Mouse (Mus musculus): ENCODE measurements around the gene Slc7a1. TPM values are rescaled to one million over a fixed set of nuclear protein-coding genes. Genes with fewer than 3 reads are reported as not detected.

Gene Slc7a1
- polyA plus RNA-seq, 1 experiment from 2014 or later = 12.3 TPM

DNA sequence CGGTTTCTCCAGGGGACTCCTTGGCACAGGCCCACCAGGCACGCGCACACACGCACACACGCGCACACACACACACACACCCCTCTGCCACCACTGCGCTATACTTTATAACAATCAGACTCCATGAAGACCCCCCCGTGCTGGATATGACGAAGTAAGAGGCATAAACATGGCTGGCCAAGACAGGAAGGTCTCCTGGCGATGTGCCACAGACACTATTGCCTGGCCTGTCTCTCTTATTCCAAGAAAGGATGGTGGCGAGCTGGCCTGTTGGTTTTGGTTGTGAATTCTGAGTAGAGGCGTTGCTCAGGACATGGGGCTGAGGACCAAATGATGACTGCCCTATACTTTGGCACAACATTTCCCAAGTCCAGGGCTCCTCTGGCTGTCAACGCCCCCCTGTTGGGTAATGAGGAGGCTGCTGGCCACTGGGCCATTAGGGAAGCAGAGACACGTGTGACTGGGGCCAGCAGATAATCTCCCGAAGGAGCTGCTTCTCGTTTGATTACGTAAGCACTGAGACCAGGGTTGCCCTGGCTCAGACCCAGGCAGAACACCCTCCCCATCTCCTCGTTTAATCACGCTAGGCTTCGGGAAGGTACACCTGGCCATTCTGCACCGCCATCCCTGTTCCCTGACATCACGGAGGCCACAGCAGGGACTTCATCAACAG, 36.1 kb downstream of the Slc7a1 start:
- no peak for ATAC-seq (ENCODE audit: insufficient number of reproducible peaks, insufficient read depth, low FRiP score, low TSS enrichment, low read depth)

DNA sequence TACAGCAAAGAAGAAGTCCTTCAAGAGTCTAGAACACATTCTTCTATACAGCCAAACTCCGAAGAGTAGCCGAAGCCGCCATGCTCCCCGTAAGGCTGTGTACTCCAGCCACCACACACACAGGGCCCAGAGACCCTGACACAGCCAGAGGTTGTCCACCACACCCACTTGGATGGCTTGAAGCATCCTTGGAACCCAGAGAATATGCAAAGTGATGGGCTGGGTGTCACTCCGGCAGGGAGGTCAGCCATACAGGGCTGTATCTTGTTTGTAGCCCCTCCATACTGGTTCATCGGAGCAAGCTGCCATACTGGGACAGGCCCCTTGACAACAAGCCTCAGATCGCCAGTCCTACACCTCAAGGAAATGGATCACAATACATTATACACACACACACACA, 37.4 kb downstream of the Slc7a1 start:
- Histone ChIP-seq H3K9me3 (no peaks in the 10 kb centered on the region), H3K4me3 (no peak overlapping the region), H3K27ac (no peak overlapping the region), H3K36me3 (no peaks in the 10 kb centered on the region), H3K4me1 (peaks cover 28% of the 10 kb centered on the region), H3K4me2 (no peak overlapping the region), H3K27me3 (no peaks in the 10 kb centered on the region), H3K9ac (no peak overlapping the region)
- WGBS = 97% methylated on average over 7 of the region's 7 CpGs
- ATAC-seq (ENCODE audit: insufficient number of reproducible peaks, insufficient read depth, low FRiP score, low TSS enrichment, low read depth) = no peak

More for the DNA sequence above, 36.1 kb downstream of the Slc7a1 start:
- WGBS = 88% methylated on average over 22 of the region's 22 CpGs
- H3K27ac ChIP-seq = no peak overlapping the region
- H3K9me3 ChIP-seq = no peaks in the 10 kb centered on the region
- H3K4me3 ChIP-seq = no peak overlapping the region
- peaks cover 28% of the 10 kb centered on the region for H3K4me1 ChIP-seq
- H3K36me3 ChIP-seq = no peaks in the 10 kb centered on the region
- no peak overlapping the region for H3K9ac ChIP-seq
- no peaks in the 10 kb centered on the region for H3K27me3 ChIP-seq
- no peak overlapping the region for H3K4me2 ChIP-seq

DNA sequence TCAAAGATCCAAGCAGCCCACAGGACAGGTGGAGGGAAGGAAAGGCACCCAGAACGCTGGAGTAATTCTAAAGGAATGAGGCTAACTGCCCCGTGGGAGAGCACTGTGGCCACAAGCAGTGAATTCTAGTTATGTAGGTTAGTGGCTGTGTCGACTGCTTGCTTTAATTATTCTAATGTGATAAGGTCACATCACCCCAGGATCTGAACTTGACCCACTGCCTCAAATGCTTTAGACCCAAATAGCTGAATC, 38.0 kb downstream of the Slc7a1 start:
- no peak overlapping the region for H3K4me3 ChIP-seq
- 0 out of 2 replicates have a peak overlapping the region, but pooled peaks have one; percentile 2 for H3K27ac ChIP-seq
- 14% methylated on average over 3 of the region's 3 CpGs for WGBS

DNA sequence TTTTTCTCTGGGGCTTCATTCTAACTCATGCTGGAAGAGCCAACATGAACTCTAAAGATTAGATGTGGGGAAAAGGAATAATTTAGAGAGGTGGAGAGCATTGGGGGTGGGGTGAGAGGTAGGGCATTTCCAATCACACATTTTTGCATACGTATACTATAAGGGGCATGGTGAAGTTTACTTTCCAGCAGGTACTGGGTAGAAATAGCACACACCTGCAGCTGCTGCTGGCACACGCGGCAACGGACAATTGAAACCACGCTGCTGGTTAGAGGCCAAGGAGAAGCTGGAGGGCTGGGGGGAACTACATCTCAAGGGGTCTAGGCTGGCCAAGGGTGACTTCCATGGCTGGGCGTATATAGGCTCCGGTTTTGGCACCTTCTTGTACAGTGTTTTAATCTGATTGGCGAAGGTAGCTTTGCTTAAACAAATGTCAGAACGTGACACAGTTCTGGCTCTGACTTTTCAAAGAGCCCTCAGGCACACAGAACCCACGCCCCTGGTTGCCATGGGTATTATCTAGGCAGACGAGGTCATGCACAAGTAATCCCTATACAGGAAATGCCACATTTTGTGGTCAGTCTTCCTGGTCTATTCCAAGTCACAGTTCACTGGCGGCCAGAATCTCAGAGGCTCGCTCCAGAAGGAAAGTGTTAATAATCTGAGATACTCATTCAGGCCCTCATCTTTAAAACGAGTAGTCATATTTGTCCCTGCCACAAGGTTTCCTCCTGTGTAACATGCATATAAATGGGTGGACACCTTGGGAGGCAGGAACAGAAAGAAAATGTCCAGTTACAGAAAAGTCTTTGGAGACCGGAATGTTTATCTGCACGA, 38.6 kb downstream of the Slc7a1 start:
- 40% methylated on average over 16 of the region's 16 CpGs for WGBS
- H3K27me3 ChIP-seq = no peaks in the 10 kb centered on the region
- no peaks in the 10 kb centered on the region for H3K9me3 ChIP-seq
- no peak overlapping the region for H3K9ac ChIP-seq
- H3K4me2 ChIP-seq = no peak overlapping the region
- H3K36me3 ChIP-seq = no peaks in the 10 kb centered on the region
- no peak overlapping the region for H3K4me3 ChIP-seq
- 0 out of 2 replicates have a peak overlapping the region, but pooled peaks have one; percentile 2 for H3K27ac ChIP-seq
- ATAC-seq (ENCODE audit: insufficient number of reproducible peaks, insufficient read depth, low FRiP score, low TSS enrichment, low read depth) = peak; percentile 22; the same call in 1 of the 2 replicates
- H3K4me1 ChIP-seq = peaks cover 22% of the 10 kb centered on the region

More for the DNA sequence above, 38.0 kb downstream of the Slc7a1 start:
- Histone ChIP-seq H3K9ac (no peak overlapping the region), H3K9me3 (no peaks in the 10 kb centered on the region), H3K4me2 (no peak overlapping the region), H3K4me1 (peaks cover 26% of the 10 kb centered on the region), H3K36me3 (no peaks in the 10 kb centered on the region), H3K27me3 (no peaks in the 10 kb centered on the region)
- ATAC-seq (ENCODE audit: insufficient number of reproducible peaks, insufficient read depth, low FRiP score, low TSS enrichment, low read depth) = no peak

DNA sequence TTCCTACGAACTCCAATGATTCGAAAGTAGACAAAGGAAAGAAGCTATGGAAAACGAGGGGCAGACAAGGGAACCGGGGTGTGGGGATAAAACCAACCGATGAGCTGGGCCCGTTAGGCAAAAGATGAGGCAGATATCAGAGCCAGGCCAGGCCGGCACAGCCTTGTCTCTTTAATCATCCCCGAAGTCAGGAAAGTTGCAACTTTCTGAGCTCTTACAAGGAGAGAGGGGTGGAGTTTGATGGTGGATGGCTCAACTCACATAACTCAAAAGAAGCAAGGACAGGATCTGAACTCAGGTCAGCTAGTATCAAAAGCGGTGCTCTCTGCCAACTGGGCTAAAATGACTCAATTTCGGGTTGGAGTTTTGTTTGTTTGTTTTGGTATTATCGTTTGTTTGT, 40.6 kb downstream of the Slc7a1 start:
- Histone ChIP-seq H3K4me2 (no peak overlapping the region), H3K4me1 (peaks cover 22% of the 10 kb centered on the region), H3K4me3 (no peak overlapping the region), H3K9ac (no peak overlapping the region), H3K36me3 (no peaks in the 10 kb centered on the region), H3K27ac (no peak overlapping the region), H3K27me3 (no peaks in the 10 kb centered on the region), H3K9me3 (no peaks in the 10 kb centered on the region)
- 87% methylated on average over 11 of the region's 11 CpGs for WGBS
- no peak for ATAC-seq (ENCODE audit: insufficient number of reproducible peaks, insufficient read depth, low FRiP score, low TSS enrichment, low read depth)

DNA sequence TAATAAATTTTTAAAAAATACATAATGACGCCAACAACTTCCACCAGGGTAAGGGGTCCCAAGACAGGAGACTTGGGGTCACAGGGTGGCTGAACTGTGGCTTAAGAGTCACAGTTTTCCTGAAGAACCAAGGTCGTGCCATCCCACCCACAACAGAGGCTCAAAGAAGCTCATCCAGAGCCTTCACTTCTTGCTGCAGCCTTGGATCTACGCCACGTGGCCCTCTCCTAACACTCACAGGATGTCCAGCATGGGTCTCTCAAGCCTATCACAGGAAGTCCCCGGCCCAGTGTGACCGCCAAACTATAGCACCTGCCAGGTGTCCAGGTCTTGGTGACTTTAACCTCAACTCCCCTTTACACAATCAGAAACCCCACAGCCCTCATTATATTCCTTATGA, 42.5 kb downstream of the Slc7a1 start:
- no peak overlapping the region for H3K4me2 ChIP-seq
- no peaks in the 10 kb centered on the region for H3K27me3 ChIP-seq
- no peak for ATAC-seq (ENCODE audit: insufficient number of reproducible peaks, insufficient read depth, low FRiP score, low TSS enrichment, low read depth)

DNA sequence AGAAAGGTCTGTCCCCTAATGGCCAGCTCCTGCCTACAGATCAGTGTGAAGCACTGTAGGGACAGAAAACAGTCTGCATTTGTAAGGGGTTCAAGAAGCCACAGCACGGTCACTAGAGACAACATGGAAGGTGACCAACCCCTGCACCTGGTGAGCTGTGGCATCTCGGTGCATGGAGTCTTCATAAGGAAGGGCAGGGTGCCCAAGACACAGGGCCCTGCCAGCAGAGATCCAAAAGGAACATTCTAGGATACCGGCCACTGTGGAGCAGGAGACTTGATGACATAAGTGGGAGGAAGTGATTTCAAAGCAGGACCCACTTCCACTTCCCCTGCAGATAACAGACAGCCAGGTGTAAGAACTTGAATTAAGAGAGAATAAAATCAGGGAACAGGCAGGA, 43.9 kb downstream of the Slc7a1 start:
- Histone ChIP-seq H3K9me3 (no peaks in the 10 kb centered on the region), H3K4me2 (no peak overlapping the region), H3K36me3 (no peaks in the 10 kb centered on the region; the same call in 1 of the 2 replicates), H3K27ac (no peak overlapping the region), H3K4me1 (peaks cover 7% of the 10 kb centered on the region), H3K4me3 (no peak overlapping the region), H3K27me3 (no peaks in the 10 kb centered on the region), H3K9ac (no peak overlapping the region)
- ATAC-seq (ENCODE audit: insufficient number of reproducible peaks, insufficient read depth, low FRiP score, low TSS enrichment, low read depth) = no peak
- 87% methylated on average over 3 of the region's 3 CpGs for WGBS

More for the DNA sequence above, 42.5 kb downstream of the Slc7a1 start:
- Histone ChIP-seq H3K4me1 (peaks cover 18% of the 10 kb centered on the region), H3K9ac (no peak overlapping the region), H3K4me3 (no peak overlapping the region), H3K9me3 (no peaks in the 10 kb centered on the region), H3K36me3 (no peaks in the 10 kb centered on the region), H3K27ac (no peak overlapping the region)
- 94% methylated on average over 6 of the region's 6 CpGs for WGBS

DNA sequence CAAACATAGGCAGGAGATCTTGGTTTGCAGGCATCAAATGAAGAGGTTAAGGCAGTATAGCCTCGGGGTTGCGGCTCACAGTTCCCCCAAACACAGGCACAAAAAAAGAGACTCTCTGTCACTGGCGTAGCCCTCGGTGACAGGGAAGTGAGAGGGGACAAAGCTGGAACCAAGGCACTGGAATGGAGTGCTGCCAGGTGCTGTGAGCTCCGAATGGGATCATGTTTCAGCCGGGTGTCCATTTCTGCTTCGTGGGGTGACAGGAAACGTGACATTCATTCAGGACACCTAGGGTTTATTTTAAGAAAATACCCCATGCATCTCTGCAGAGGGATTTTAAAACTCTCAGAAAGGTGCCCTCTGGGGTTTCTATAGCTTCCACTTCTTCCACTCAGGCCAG, 45.2 kb downstream of the Slc7a1 start:
- Histone ChIP-seq H3K4me1 (peaks cover 13% of the 10 kb centered on the region; the same call in 1 of the 2 replicates), H3K9ac (no peak overlapping the region), H3K9me3 (no peaks in the 10 kb centered on the region), H3K4me3 (no peak overlapping the region), H3K27ac (no peak overlapping the region), H3K27me3 (no peaks in the 10 kb centered on the region), H3K4me2 (no peak overlapping the region), H3K36me3 (no peaks in the 10 kb centered on the region; the same call in 1 of the 2 replicates)
- WGBS = 46% methylated on average over 8 of the region's 8 CpGs
- no peak for ATAC-seq (ENCODE audit: insufficient number of reproducible peaks, insufficient read depth, low FRiP score, low TSS enrichment, low read depth)

DNA sequence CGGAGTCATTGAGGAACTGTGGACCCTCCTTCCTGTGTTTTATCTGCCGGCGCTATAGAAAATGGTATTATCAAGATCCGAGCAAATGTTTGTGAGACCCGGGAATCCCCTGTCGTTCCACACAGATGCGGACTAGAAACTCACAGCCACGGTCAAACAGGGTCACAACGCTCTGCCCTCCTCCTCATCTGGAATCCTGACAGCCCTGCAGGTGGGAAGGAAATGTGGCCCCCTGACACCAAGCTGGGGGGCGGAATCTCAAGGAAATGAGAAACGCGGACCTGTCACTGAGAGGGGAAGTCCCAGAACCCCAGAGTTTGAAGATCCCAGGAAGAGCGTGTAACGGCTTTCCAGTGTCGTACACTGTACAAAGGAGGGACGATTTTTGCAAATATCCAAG, 46.3 kb downstream of the Slc7a1 start:
- Histone ChIP-seq H3K9me3 (no peaks in the 10 kb centered on the region), H3K4me2 (no peak overlapping the region), H3K27me3 (no peaks in the 10 kb centered on the region), H3K4me1 (peaks cover 17% of the 10 kb centered on the region; the same call in 1 of the 2 replicates), H3K27ac (no peak overlapping the region), H3K9ac (no peak overlapping the region), H3K4me3 (no peak overlapping the region), H3K36me3 (no peaks in the 10 kb centered on the region; the same call in 1 of the 2 replicates)
- WGBS = 81% methylated on average over 16 of the region's 16 CpGs
- no peak for ATAC-seq (ENCODE audit: insufficient number of reproducible peaks, insufficient read depth, low FRiP score, low TSS enrichment, low read depth)

DNA sequence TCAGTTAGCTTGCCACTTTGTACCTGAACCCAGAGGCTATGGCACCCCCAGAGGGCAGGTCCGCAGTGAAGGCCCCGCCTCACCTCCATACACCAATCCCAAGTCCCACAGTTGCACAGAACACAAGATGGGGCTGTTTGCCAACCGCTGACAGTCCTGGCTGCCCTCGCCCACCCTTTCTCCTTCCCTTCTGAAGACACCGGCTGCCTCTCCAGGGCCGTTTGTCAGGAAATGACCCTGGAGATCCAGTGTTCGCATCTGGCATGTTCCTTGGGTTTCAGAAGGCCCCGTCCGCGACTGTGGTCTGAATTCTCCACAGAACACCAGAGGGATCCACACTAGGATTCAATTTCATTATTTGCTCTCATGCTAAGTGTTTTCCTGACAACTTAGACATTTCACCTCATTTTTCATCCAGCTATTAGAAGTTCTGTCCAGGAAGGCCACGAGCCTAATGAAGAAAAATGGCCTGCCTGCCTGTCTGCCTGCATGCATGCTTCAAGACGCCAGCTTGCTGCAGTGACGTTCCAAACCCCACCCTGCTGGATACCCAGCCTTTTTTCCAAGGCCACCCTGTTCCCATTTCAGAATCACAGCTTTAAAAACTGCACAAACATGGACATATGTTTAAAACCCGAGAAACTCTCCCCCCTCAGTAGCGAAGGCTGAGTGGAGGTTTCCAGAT, 50.2 kb downstream of the Slc7a1 start:
- H3K27me3 ChIP-seq = no peaks in the 10 kb centered on the region
- H3K4me3 ChIP-seq = no peak overlapping the region
- 69% methylated on average over 15 of the region's 15 CpGs for WGBS
- H3K36me3 ChIP-seq = no peaks in the 10 kb centered on the region; the same call in 1 of the 2 replicates
- ATAC-seq (ENCODE audit: insufficient number of reproducible peaks, insufficient read depth, low FRiP score, low TSS enrichment, low read depth) = no peak
- no peak overlapping the region for H3K4me2 ChIP-seq
- no peak overlapping the region for H3K9ac ChIP-seq
- H3K27ac ChIP-seq = no peak overlapping the region
- no peaks in the 10 kb centered on the region for H3K9me3 ChIP-seq
- peaks cover 13% of the 10 kb centered on the region; the same call in 1 of the 2 replicates for H3K4me1 ChIP-seq

DNA sequence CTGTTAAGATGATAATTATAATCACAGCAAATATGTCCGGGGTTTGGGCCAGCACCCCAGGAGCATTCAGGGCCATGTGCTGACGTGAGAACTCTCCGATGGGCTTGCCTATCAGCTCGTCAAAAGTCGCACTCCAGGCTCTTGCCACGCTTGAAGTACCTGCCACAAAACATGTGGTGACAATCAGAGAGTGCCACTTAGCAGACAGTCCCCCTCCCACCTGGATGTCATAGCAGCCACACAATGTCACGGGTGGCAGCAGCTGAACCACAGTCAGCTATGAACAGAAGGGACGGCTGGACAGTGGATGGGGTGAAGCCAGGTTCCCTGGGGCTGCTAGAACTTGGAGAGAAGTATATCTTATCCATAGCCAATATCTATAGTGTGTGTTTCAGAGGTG, 51.6 kb downstream of the Slc7a1 start:
- Histone ChIP-seq H3K4me3 (no peak overlapping the region), H3K27ac (no peak overlapping the region), H3K27me3 (no peaks in the 10 kb centered on the region), H3K9me3 (no peaks in the 10 kb centered on the region), H3K4me2 (no peak overlapping the region), H3K4me1 (peaks cover 11% of the 10 kb centered on the region; the same call in 1 of the 2 replicates), H3K9ac (no peak overlapping the region), H3K36me3 (no peaks in the 10 kb centered on the region; the same call in 1 of the 2 replicates)
- ATAC-seq (ENCODE audit: insufficient number of reproducible peaks, insufficient read depth, low FRiP score, low TSS enrichment, low read depth) = no peak
- 72% methylated on average over 8 of the region's 8 CpGs for WGBS

All from embryonic facial prominence, embryonic 13.5 days (tissue).